Mouse (Mus musculus) brain, embryonic 14.5 days (tissue): ENCODE results near the gene Smarce1.

Experiments used
- CTCF ChIP-seq: fragments of 200-500 bp; IDR thresholded peaks from 2 replicates; pipeline ENCODE4 v1.5.1; 2012; ENCODE audit warnings: inconsistent platforms, mild to moderate bottlenecking, moderate library complexity, borderline replicate concordance; ENCODE audit not compliant: insufficient read depth, insufficient read length; ENCODE audit errors: extremely low read depth
- POLR2A ChIP-seq: fragments of 200-500 bp; IDR thresholded peaks from 2 replicates; pipeline ENCODE4 v1.6.1; 2012; ENCODE audit warnings: mild to moderate bottlenecking, inconsistent platforms, borderline replicate concordance; ENCODE audit not compliant: poor library complexity, insufficient read depth, insufficient read length, severe bottlenecking; ENCODE audit errors: extremely low read depth

- peak; percentile 5; the same call in 1 of the 2 replicates for TF ChIP-seq CTCF
- TF ChIP-seq POLR2A: no peak
Measured at GRCm38 (mm10) chr11:99253893-99254292, 23.1 kb upstream of the Smarce1 start.
